Mouse (Mus musculus) embryonic fibroblast, embryonic 13.5 days (primary cell): ENCODE measurements at regions not wholly inside any gene's neighbourhood (a gene's known extent, or its start where the extent isn't known, plus 50 kb on each side); places are given as distances from the start of the nearest gene placed in this dataset.

Source experiments
- CTCF ChIP-seq: IDR thresholded peaks from 2 replicates; pipeline ENCODE4 v1.5.1; 2011; ENCODE audit warnings: mild to moderate bottlenecking, control low read depth, low read length, moderate library complexity, borderline replicate concordance; ENCODE audit not compliant: insufficient read depth
- POLR2A ChIP-seq: IDR thresholded peaks from 2 replicates; pipeline ENCODE4 v1.6.1; 2011; ENCODE audit warnings: low read depth, mild to moderate bottlenecking, control low read depth, low read length, moderate library complexity

- TF ChIP-seq POLR2A (no peak), CTCF (no peak)
These were observed 91.4 kb downstream of the Snx18 start for GRCm38 (mm10) chr13:113526997-113527396.
